Mouse (Mus musculus): ENCODE measurements around the gene Arhgef10l.
"Not testable (repeated sequence)": the region's sequence is repeated elsewhere in the genome, so short reads cannot be mapped to it uniquely, and the experiment has no call there.

Gene Arhgef10l

GRCm38 (mm10) chr4:140569394-140569793 is 96.4 kb downstream of the Arhgef10l start:
- DNase-seq (ENCODE audit: low spot score) = no peak

- no peak for DNase-seq (ENCODE audit: low spot score)
Observed at GRCm38 (mm10) chr4:140567911-140568480, 97.8 kb downstream of the Arhgef10l start.

- DNase-seq (ENCODE audit: low spot score) = no peak
Observed at GRCm38 (mm10) chr4:140566785-140567184, 99.0 kb downstream of the Arhgef10l start.

- DNase-seq (ENCODE audit: low spot score) = not testable (repeated sequence)
Observed at GRCm38 (mm10) chr4:140564459-140564858, 101.4 kb downstream of the Arhgef10l start.

GRCm38 (mm10) chr4:140562461-140563178 is 103.2 kb downstream of the Arhgef10l start:
- no peak for DNase-seq (ENCODE audit: low spot score)

- no peak for DNase-seq (ENCODE audit: low spot score)
Observed at GRCm38 (mm10) chr4:140561744-140562143, 104.1 kb downstream of the Arhgef10l start.

GRCm38 (mm10) chr4:140559862-140560261 is 106.0 kb downstream of the Arhgef10l start:
- DNase-seq (ENCODE audit: low spot score) = no peak

GRCm38 (mm10) chr4:140558193-140558592 is 107.6 kb downstream of the Arhgef10l start:
- no peak for DNase-seq (ENCODE audit: low spot score)

GRCm38 (mm10) chr4:140556561-140556960 is 109.3 kb downstream of the Arhgef10l start:
- DNase-seq (ENCODE audit: low spot score) = no peak

- DNase-seq (ENCODE audit: low spot score) = peak; percentile 23
Observed at GRCm38 (mm10) chr4:140555273-140555672, 110.5 kb downstream of the Arhgef10l start.

GRCm38 (mm10) chr4:140554552-140554951 is 111.3 kb downstream of the Arhgef10l start:
- no peak for DNase-seq (ENCODE audit: low spot score)

GRCm38 (mm10) chr4:140551766-140552165 is 114.0 kb downstream of the Arhgef10l start:
- DNase-seq (ENCODE audit: low spot score) = no peak

- no peak for DNase-seq (ENCODE audit: low spot score)
Observed at GRCm38 (mm10) chr4:140550670-140551069, 115.1 kb downstream of the Arhgef10l start.

- DNase-seq (ENCODE audit: low spot score) = no peak
Observed at GRCm38 (mm10) chr4:140549975-140550374, 115.8 kb downstream of the Arhgef10l start.

GRCm38 (mm10) chr4:140547488-140547887 is 118.3 kb downstream of the Arhgef10l start:
- no peak for DNase-seq (ENCODE audit: low spot score)

GRCm38 (mm10) chr4:140539125-140539524 is 126.7 kb downstream of the Arhgef10l start:
- peak; percentile 6 for DNase-seq (ENCODE audit: low spot score)

- no peak for DNase-seq (ENCODE audit: low spot score)
Observed at GRCm38 (mm10) chr4:140537561-140538021, 128.2 kb downstream of the Arhgef10l start.

- no peak for DNase-seq (ENCODE audit: low spot score)
Observed at GRCm38 (mm10) chr4:140535323-140535722, 130.5 kb downstream of the Arhgef10l start.

- DNase-seq (ENCODE audit: low spot score) = no peak
Observed at GRCm38 (mm10) chr4:140532270-140532669, 133.5 kb downstream of the Arhgef10l start.

- DNase-seq (ENCODE audit: low spot score) = no peak
Observed at GRCm38 (mm10) chr4:140531024-140531423, 134.8 kb downstream of the Arhgef10l start.

- no peak for DNase-seq (ENCODE audit: low spot score)
Observed at GRCm38 (mm10) chr4:140529735-140530134, 136.1 kb downstream of the Arhgef10l start.

GRCm38 (mm10) chr4:140528443-140528842 is 137.4 kb downstream of the Arhgef10l start:
- no peak for DNase-seq (ENCODE audit: low spot score)

- DNase-seq (ENCODE audit: low spot score) = no peak
Observed at GRCm38 (mm10) chr4:140525674-140526177, 140.1 kb downstream of the Arhgef10l start.
